Mouse (Mus musculus) CH12.LX (cell line): ENCODE measurements at regions not wholly inside any gene's neighbourhood (a gene's known extent, or its start where the extent isn't known, plus 50 kb on each side); places are given as distances from the start of the nearest gene placed in this dataset.

Experiments
- DNase-seq: peaks from one replicate; pipeline ENCODE4 v3.0.0-alpha.2; 2013; ENCODE audit errors: extremely low read depth
- H3K27ac ChIP-seq: 2 replicates; pipeline ENCODE4 v1.5.1; 2012; ENCODE audit warnings: low read depth, mild to moderate bottlenecking, control low read depth, moderate library complexity; ENCODE audit not compliant: insufficient read depth
- H3K27me3 ChIP-seq: replicated peaks from 2 replicates; pipeline ENCODE3; 2012; ENCODE audit warnings: inconsistent platforms
- H3K36me3 ChIP-seq, 2 experiments: replicated peaks in 1 of 2; 2 replicates each; pipeline versions ENCODE3 to v1.6.1; 2012; ENCODE audit warnings: inconsistent platforms in 1 of 2, low read length in 1 of 2, mild to moderate bottlenecking in 1 of 2, mixed read lengths in 1 of 2, moderate library complexity in 1 of 2; ENCODE audit not compliant: control insufficient read depth in 1 of 2, insufficient read depth in 1 of 2
- H3K4me1 ChIP-seq, 2 experiments: 2 replicates each; pipeline ENCODE4 v1.6.1; 2012; ENCODE audit warnings: inconsistent platforms in 1 of 2, moderate library complexity in 1 of 2; ENCODE audit not compliant: insufficient read depth in 2 of 2, control insufficient read depth in 1 of 2
- H3K4me2 ChIP-seq: 2 replicates; pipeline ENCODE4 v1.6.1; 2012; ENCODE audit warnings: low read depth, mild to moderate bottlenecking, control low read depth; ENCODE audit not compliant: poor library complexity, insufficient read depth, severe bottlenecking
- H3K4me3 ChIP-seq, 3 experiments: fragments of 150-350 bp in 1 of 3; sonication (generic) in 1 of 3; replicated peaks in 1 of 3; 2 replicates each; pipeline versions ENCODE3 to v1.5.1; 2011 to 2012; ENCODE audit warnings: low read depth in 2 of 3, low read length in 2 of 3, mild to moderate bottlenecking in 2 of 3, moderate library complexity in 2 of 3, control low read depth in 1 of 3, improper control_type of control experiment in 1 of 3, inconsistent platforms in 1 of 3, mixed read lengths in 1 of 3; ENCODE audit not compliant: poor library complexity in 1 of 3
- H3K79me2 ChIP-seq: replicated peaks from 2 replicates; pipeline ENCODE4 v1.6.1; 2012; ENCODE audit warnings: mild to moderate bottlenecking, moderate library complexity; ENCODE audit not compliant: control insufficient read depth, poor library complexity, insufficient read depth, severe bottlenecking; ENCODE audit errors: extremely low read depth
- H3K9ac ChIP-seq: 2 replicates; pipeline ENCODE4 v1.6.1; 2012; ENCODE audit warnings: low read depth, mild to moderate bottlenecking, control low read depth, moderate library complexity; ENCODE audit not compliant: insufficient read depth
- H3K9me3 ChIP-seq: replicated peaks from 2 replicates; pipeline ENCODE3; 2012; ENCODE audit warnings: low read length, inconsistent platforms, mixed read lengths
- CTCF ChIP-seq, 2 experiments: IDR thresholded peaks in 1 of 2; conservative IDR thresholded peaks in 1 of 2; 2 replicates each; pipeline ENCODE4 v1.5.1; 2011 to 2012; ENCODE audit warnings: low read depth in 2 of 2, low read length in 2 of 2, improper control_type of control experiment in 1 of 2, inconsistent platforms in 1 of 2, mild to moderate bottlenecking in 1 of 2, moderate library complexity in 1 of 2
- ELF1 ChIP-seq: IDR thresholded peaks from 2 replicates; pipeline ENCODE4 v1.6.1; 2014; ENCODE audit warnings: low read depth, mild to moderate bottlenecking, inconsistent platforms, low read length, improper control_type of control experiment
- EP300 ChIP-seq: IDR thresholded peaks from 2 replicates; pipeline ENCODE4 v1.6.1; 2011; ENCODE audit warnings: low read length, improper control_type of control experiment
- GABPA ChIP-seq: IDR thresholded peaks from 2 replicates; pipeline ENCODE4 v1.6.1; 2012; ENCODE audit warnings: low read depth, low read length, improper control_type of control experiment, inconsistent platforms; ENCODE audit not compliant: insufficient replicate concordance
- JUN ChIP-seq: IDR thresholded peaks from 2 replicates; pipeline ENCODE4 v1.6.1; 2011; ENCODE audit warnings: low read depth, mild to moderate bottlenecking, low read length, improper control_type of control experiment, moderate library complexity; ENCODE audit not compliant: insufficient read depth
- MAX ChIP-seq: IDR thresholded peaks from 2 replicates; pipeline ENCODE4 v1.6.1; 2011; ENCODE audit warnings: low read length, improper control_type of control experiment
- MYC ChIP-seq: IDR thresholded peaks from 2 replicates; pipeline ENCODE4 v1.6.1; 2011; ENCODE audit warnings: low read depth, mild to moderate bottlenecking, improper control_type of control experiment, low read length
- NELFE ChIP-seq: IDR thresholded peaks from 2 replicates; pipeline ENCODE4 v1.6.1; 2011; ENCODE audit warnings: low read depth, low read length, improper control_type of control experiment
- NRF1 ChIP-seq: IDR thresholded peaks from 2 replicates; pipeline ENCODE4 v1.6.1; 2014; ENCODE audit warnings: low read depth, mild to moderate bottlenecking, inconsistent platforms, low read length, improper control_type of control experiment, moderate library complexity
- PAX5 ChIP-seq: IDR thresholded peaks from 2 replicates; pipeline ENCODE4 v1.6.1; 2012; ENCODE audit warnings: low read length, inconsistent platforms, mixed read lengths
- POLR2A ChIP-seq: IDR thresholded peaks from 2 replicates; pipeline ENCODE4 v1.6.1; 2011; ENCODE audit warnings: low read depth, mild to moderate bottlenecking, improper control_type of control experiment, low read length
- RAD21 ChIP-seq: IDR thresholded peaks from 2 replicates; pipeline ENCODE4 v1.6.1; 2011; ENCODE audit warnings: low read depth, mild to moderate bottlenecking, low read length, improper control_type of control experiment, moderate library complexity
- RCOR1 ChIP-seq: conservative IDR thresholded peaks from 2 replicates; pipeline ENCODE4 v1.6.1; 2012; ENCODE audit warnings: low read depth, mild to moderate bottlenecking, inconsistent platforms, low read length, improper control_type of control experiment
- SIN3A ChIP-seq: IDR thresholded peaks from 2 replicates; pipeline ENCODE4 v1.6.1; 2012; ENCODE audit warnings: low read length, improper control_type of control experiment, inconsistent platforms
- UBTF ChIP-seq: IDR thresholded peaks from 2 replicates; pipeline ENCODE4 v1.6.1; 2012; ENCODE audit warnings: low read depth, mild to moderate bottlenecking, inconsistent platforms, low read length, improper control_type of control experiment, moderate library complexity
- USF2 ChIP-seq: conservative IDR thresholded peaks from 2 replicates; pipeline ENCODE4 v1.6.1; 2011; ENCODE audit warnings: low read depth, low read length, improper control_type of control experiment
- ZC3H11A ChIP-seq: IDR thresholded peaks from 2 replicates; pipeline ENCODE4 v1.6.1; 2012; ENCODE audit warnings: low read depth, mild to moderate bottlenecking, inconsistent platforms, low read length, improper control_type of control experiment
- ZNF384 ChIP-seq: IDR thresholded peaks from 2 replicates; pipeline ENCODE4 v1.6.1; 2012; ENCODE audit warnings: low read depth, low read length, improper control_type of control experiment, inconsistent platforms
- dilution Hi-C: fragments of 300-500 bp; cut with MboI; formaldehyde crosslinking; loops from 2 replicates; pipeline ENCODE4 v1.14.3; 2020; ENCODE audit warnings: low sequenced_read_pairs; ENCODE audit not compliant: extremely low pct_unique_long_range_greater_than_20kb, extremely low pct_ligation_motif_present
- in situ Hi-C: fragments of 300-500 bp; cut with MboI; formaldehyde crosslinking; loops from 3 replicates; pipeline ENCODE4 v1.14.3; 2019; ENCODE audit warnings: low sequenced_read_pairs, low pct_ligation_motif_present, low pct_unique_long_range_greater_than_20kb, mixed read lengths

- H3K4me1 ChIP-seq: no peaks in the 10 kb centered on the region
- H3K27me3 ChIP-seq: no peaks in the 10 kb centered on the region
- no peak for TF ChIP-seq POLR2A
- dilution Hi-C loops: no loop called here
- H3K9ac ChIP-seq: no peak overlapping the region
- no peak overlapping the region for H3K4me2 ChIP-seq
- no peak for DNase-seq
- no peaks in the 10 kb centered on the region for H3K79me2 ChIP-seq
- in situ Hi-C loops: no loop called here
- no peaks in the 10 kb centered on the region for H3K9me3 ChIP-seq
- no peaks in the 10 kb centered on the region for H3K36me3 ChIP-seq
- H3K27ac ChIP-seq: no peak overlapping the region
- H3K4me3 ChIP-seq: no peak overlapping the region
These were observed 279.5 kb downstream of the Sorl1 start for GRCm38 (mm10) chr9:41844616-41845015.

DNA sequence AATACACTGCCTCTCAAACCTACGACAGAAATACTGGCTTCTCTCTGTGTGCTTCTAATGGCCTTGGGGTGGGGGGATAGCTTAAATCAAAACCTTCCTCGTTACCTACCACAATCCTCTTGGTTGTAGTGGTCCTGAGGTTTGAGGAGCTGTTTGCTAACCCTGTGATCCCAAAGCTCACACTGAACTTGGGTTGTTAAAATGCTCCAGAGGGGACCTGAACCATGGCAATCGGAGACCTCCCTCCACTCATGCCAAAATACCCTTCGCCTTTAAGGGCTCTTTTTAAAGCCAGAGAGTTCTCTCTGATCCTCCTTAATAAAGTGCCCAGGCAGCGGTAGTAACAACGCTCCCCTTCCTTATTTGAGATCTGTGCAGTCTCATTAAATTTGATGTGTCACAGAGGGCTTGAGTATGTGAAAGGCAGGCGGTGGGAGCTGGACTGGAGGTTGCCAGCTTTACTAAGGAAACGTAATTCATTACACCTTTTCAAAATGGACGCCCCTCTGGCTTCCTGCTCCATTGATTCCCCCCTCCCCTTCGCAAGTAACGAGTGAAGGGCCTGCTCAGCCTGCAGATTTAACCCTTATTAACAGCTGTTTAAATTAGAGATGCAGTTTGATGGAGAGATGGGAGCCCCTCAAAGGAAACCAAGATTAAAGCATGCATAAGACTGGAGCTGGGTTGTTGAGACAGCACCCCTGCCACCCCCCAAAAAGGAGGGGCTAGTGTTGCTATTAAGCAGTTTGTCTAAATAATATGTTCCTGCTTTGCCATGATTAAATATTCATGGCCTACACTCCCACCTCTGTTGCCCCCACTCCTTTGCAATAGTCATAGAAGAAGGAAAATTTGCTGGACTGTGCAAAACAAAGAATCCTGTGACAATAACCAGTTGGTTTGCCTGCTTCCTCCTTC is 289.4 kb downstream of the Sorl1 start:
- no peaks in the 10 kb centered on the region for H3K36me3 ChIP-seq
- no peak for TF ChIP-seq NELFE
- no peak for TF ChIP-seq USF2
- TF ChIP-seq ZC3H11A: no peak
- H3K9me3 ChIP-seq: peaks cover 8% of the 10 kb centered on the region
- in situ Hi-C loops (no loop called here), dilution Hi-C loops (no loop called here)
- H3K27me3 ChIP-seq: no peaks in the 10 kb centered on the region
- no peak overlapping the region for H3K27ac ChIP-seq
- no peak overlapping the region for H3K4me3 ChIP-seq
- H3K4me2 ChIP-seq: no peak overlapping the region
- no peak for DNase-seq
- H3K79me2 ChIP-seq: no peaks in the 10 kb centered on the region
- H3K9ac ChIP-seq: no peak overlapping the region
- H3K4me1 ChIP-seq: no peaks in the 10 kb centered on the region

DNA sequence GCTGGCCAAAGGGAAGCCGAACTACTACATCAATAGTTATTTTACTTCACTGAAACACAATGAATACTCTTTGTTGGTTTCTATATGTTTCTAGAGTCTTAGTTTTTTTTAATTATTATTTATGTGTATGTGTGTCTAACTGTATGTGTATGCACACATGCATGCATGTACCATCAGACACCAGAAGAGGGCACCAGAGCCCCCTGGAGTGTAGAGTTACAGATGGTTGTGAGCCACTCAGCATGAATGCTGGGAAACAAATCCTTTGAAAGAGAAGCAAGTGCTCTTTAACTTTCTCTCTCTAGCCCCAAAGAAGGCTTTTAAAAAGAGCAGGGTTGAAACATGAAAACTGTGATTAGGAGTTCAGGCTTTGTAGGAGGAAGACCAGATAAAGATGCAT is 290.7 kb downstream of the Sorl1 start:
- Histone ChIP-seq H3K4me3 (no peak overlapping the region), H3K9ac (no peak overlapping the region), H3K79me2 (no peaks in the 10 kb centered on the region), H3K27ac (no peak overlapping the region), H3K4me1 (no peaks in the 10 kb centered on the region), H3K4me2 (no peak overlapping the region), H3K9me3 (peaks cover 8% of the 10 kb centered on the region), H3K36me3 (no peaks in the 10 kb centered on the region), H3K27me3 (no peaks in the 10 kb centered on the region)
- dilution Hi-C loops (no loop called here), in situ Hi-C loops (no loop called here)
- TF ChIP-seq CTCF (conservative IDR thresholded peaks at IDR 0.05 in 1 of 2, IDR thresholded peaks at IDR 0.05 in 1 of 2; ENCODE audit: low read depth in 2 of 2, low read length in 2 of 2) (peak in 1 of 2 experiments; percentile 22; a peak in 1 of 4 replicates), MAX (no peak), USF2 (no peak)
- DNase-seq: no peak

DNA sequence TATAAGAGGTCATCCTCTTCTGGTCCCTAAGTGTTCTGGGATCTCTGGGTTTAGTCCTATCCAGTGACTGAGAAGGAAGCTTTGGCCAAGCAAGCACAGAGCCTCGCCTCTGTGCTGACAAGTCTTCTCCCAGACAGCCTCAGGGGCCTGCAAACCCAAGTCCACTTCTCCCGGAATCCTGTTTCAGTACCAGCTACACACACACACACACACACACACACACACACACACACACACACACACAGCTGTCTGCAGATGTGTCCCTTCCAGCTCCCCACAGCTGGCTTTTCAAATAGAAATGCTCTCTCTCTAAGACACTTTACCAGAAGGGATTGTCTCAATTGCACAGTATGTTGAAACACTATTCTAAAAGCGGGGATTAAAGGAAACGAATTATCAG is 296.7 kb downstream of the Sorl1 start:
- Histone ChIP-seq H3K4me3 (no peak overlapping the region), H3K4me1 (peaks cover 2 to 23% of the 10 kb centered on the region in 2 experiments; a peak in 3 of 4 replicates), H3K9ac (no peak overlapping the region), H3K27ac (no peak overlapping the region), H3K4me2 (no peak overlapping the region), H3K27me3 (no peaks in the 10 kb centered on the region), H3K36me3 (no peaks in the 10 kb centered on the region), H3K79me2 (no peaks in the 10 kb centered on the region), H3K9me3 (no peaks in the 10 kb centered on the region)
- DNase-seq: no peak
- in situ Hi-C loops (no loop called here), dilution Hi-C loops (no loop called here)
- TF ChIP-seq CTCF (conservative IDR thresholded peaks at IDR 0.05 in 1 of 2, IDR thresholded peaks at IDR 0.05 in 1 of 2; ENCODE audit: low read depth in 2 of 2, low read length in 2 of 2) (no peak), ZC3H11A (no peak), UBTF (no peak), NRF1 (no peak), MYC (no peak), EP300 (no peak), JUN (no peak), POLR2A (no peak), SIN3A (no peak), RAD21 (no peak), ZNF384 (no peak), ELF1 (no peak), PAX5 (no peak), RCOR1 (no peak), GABPA (no peak)
